Mouse (Mus musculus) lung, postnatal 36 days (tissue): ENCODE data around the gene Ncl.

Experiments
- DNase-seq: peaks from one replicate; pipeline ENCODE4 v3.0.0; 2022; ENCODE audit warnings: mixed read lengths

Ncl gene

GRCm38 (mm10) chr1:86311467-86312005, 47.7 kb downstream of the Ncl start:
- DNase-seq: no peak

- no peak for DNase-seq
These were observed 48.5 kb downstream of the Ncl start for GRCm38 (mm10) chr1:86310536-86311310.

GRCm38 (mm10) chr1:86309270-86309833, 49.8 kb downstream of the Ncl start:
- no peak for DNase-seq

GRCm38 (mm10) chr1:86307871-86308641, 51.1 kb downstream of the Ncl start:
- no peak for DNase-seq

- DNase-seq: no peak
These were observed 51.9 kb downstream of the Ncl start for GRCm38 (mm10) chr1:86307177-86307762.

GRCm38 (mm10) chr1:86306686-86307085, 52.5 kb downstream of the Ncl start:
- DNase-seq: no peak

GRCm38 (mm10) chr1:86303873-86304250, 55.3 kb downstream of the Ncl start:
- DNase-seq: peak; percentile 15

GRCm38 (mm10) chr1:86303063-86303872, 55.9 kb downstream of the Ncl start:
- peak; percentile 77 for DNase-seq

GRCm38 (mm10) chr1:86302532-86302931, 56.7 kb downstream of the Ncl start, which contains the start of gene B3gnt7:
TSS of gene B3gnt7 (plus strand) at chr1:86302832.
- DNase-seq: no peak

GRCm38 (mm10) chr1:86301221-86302091, 57.7 kb downstream of the Ncl start:
- peak; percentile 32 for DNase-seq

GRCm38 (mm10) chr1:86300731-86301130, 58.5 kb downstream of the Ncl start:
- no peak for DNase-seq

GRCm38 (mm10) chr1:86300093-86300492, 59.1 kb downstream of the Ncl start:
- no peak for DNase-seq
